Mouse (Mus musculus): ENCODE measurements around the gene Rab22a.

DNA sequence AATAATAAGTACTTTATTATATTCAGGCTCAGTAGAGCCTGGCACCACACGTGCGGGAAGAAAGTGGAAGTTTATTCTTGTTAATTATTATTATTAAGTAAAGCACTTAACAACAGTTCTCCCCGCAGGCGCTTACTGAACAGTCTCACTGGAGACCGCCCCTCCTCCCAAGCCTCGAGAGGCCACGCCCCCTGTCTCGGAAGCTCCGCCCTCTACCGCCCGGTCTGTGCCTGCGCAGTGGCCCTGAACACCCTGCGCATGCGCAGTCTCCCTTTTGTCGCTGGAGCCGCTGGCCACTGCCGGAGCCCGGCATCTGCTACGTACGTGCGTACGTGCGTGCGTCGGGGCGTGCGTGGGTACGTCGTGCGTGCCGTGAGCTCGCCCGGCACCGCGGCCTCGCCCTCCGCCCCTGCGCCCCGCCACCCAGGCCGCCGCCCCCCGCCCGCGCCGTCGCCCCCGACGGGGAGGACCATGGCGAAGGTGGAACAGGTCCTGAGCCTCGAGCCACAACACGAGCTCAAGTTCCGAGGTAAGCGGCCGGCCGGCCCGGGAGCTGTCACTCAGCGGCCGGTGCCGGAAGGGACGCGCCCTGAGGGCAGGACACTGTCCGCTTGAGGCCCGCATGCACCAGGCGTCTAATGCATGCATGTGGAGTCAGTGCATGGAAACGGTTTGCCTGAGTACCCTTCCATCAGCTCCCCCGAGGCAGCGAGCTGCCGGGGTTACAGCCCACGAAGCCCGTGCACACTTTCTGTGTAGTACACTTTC lies 77.8 kb downstream of the Rab22a start, which contains the start of gene Vapb:
- TF ChIP-seq CTCF (IDR thresholded peaks at IDR 0.05; ENCODE audit: low read depth) (peak; percentile 45), EP300 (IDR thresholded peaks at IDR 0.05; ENCODE audit: low read depth) (no peak)

Data from liver, postnatal 0 days (tissue).